Mouse (Mus musculus) midbrain, embryonic 13.5 days (tissue): ENCODE results near the gene Olfr284. TPM values are rescaled to one million over a fixed set of nuclear protein-coding genes. Genes with fewer than 3 reads are reported as not detected.

ENCODE experiments used
- ATAC-seq: fragments of 200-750 bp; cut with Nextera tagmentation; 2 replicates; pipeline ENCODE4 v1.8.0; 2017; ENCODE audit warnings: mild to moderate bottlenecking, moderate TSS enrichment, moderate library complexity
- H3K27ac ChIP-seq: fragments of 300-500 bp; sonication (generic); 2 replicates; pipeline ENCODE4 v1.5.1; 2015; ENCODE audit warnings: inconsistent platforms, mild to moderate bottlenecking, moderate library complexity
- H3K27me3 ChIP-seq: fragments of 300-500 bp; sonication (generic); 2 replicates; pipeline ENCODE4 v1.6.1; 2015; ENCODE audit warnings: mild to moderate bottlenecking, inconsistent platforms
- H3K36me3 ChIP-seq: fragments of 300-500 bp; sonication (generic); 2 replicates; pipeline ENCODE4 v1.6.1; 2015; ENCODE audit warnings: mild to moderate bottlenecking, inconsistent platforms
- H3K4me1 ChIP-seq: fragments of 300-500 bp; sonication (generic); replicated peaks from 2 replicates; pipeline ENCODE4 v1.6.1; 2015; ENCODE audit warnings: inconsistent platforms
- H3K4me2 ChIP-seq: fragments of 300-500 bp; sonication (generic); replicated peaks from 2 replicates; pipeline ENCODE4 v1.6.1; 2015; ENCODE audit warnings: moderate library complexity, mild to moderate bottlenecking, inconsistent platforms
- H3K4me3 ChIP-seq: fragments of 300-500 bp; sonication (generic); replicated peaks from 2 replicates; pipeline ENCODE4 v1.5.1; 2015; ENCODE audit warnings: mild to moderate bottlenecking, inconsistent platforms
- H3K9ac ChIP-seq: fragments of 300-500 bp; sonication (generic); replicated peaks from 2 replicates; pipeline ENCODE4 v1.6.1; 2015; ENCODE audit warnings: mild to moderate bottlenecking, inconsistent platforms
- H3K9me3 ChIP-seq: fragments of 300-500 bp; sonication (generic); 2 replicates; pipeline ENCODE4 v1.6.1; 2016; ENCODE audit warnings: mild to moderate bottlenecking, inconsistent platforms
- WGBS: fragments of 180-500 bp; shearing (Covaris S2); methylation state at CpG from one replicate; pipeline ENCODE4 v1.1.7; 2015; 5-methylcytosine and 5-hydroxymethylcytosine counted together
- polyA plus RNA-seq: library from polyadenylated mRNA; unstranded; fragments of >200 nt; fragmentation: Nextera tagmentation; extraction: Ambion mirVana; gene quantifications from 2 replicates; pipeline ENCODE4 v1.2.1, GENCODE M21; 2015

Olfr284 gene
- polyA plus RNA-seq = not detected in 2 replicates

DNA sequence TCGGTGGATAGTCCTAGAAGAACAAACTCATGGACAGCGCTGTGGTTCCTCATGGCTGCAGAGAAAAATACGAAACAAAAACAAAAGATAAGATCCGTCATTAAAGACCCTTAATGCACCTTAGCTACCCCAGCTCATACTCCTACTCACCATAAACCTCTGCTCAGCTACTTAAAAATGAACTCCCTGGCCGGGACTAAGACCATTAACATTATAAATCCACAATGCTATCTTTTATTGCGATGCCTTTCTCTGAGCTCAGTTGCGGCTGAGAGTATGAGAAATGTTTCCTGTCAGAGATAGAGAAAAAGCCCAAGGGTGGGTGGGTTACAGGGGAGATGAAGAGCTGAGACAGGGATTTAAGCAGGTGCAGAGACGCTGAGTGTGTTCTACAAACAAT, at the start of gene Olfr284:
Gene Olfr284, minus strand, starts transcription at position 101 of the 400 bp plus-strand sequence.
- Histone ChIP-seq H3K4me3 (no peak within 1 kb of the TSS), H3K36me3 (no peaks in the 10 kb centered on the region), H3K27me3 (no peaks in the 10 kb centered on the region), H3K27ac (no peak within 1 kb of the TSS), H3K9me3 (no peaks in the 10 kb centered on the region), H3K9ac (no peak within 1 kb of the TSS), H3K4me2 (no peak within 1 kb of the TSS), H3K4me1 (no peaks in the 10 kb centered on the region)
- ATAC-seq = no peak
- 86% methylated on average over 8 of the region's 8 CpGs for WGBS

DNA sequence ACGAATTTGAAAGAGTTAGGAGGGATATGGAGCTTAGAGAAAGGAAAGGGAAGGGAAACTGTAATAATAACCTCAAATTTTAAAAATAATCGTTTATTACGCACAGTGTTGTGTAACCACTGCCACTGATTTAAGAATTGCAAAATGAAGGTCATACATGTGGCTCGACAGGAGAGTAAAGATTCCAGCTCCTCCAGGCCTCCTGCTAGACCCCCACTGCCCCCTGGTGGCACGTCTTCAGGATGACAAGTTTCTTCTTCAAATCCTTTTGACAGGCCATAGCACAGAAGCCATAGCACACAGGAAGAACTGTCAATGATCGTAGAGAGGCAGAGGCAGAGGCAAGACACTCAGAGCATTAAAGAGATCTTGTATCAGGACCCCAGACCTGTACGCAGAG, 49.0 kb upstream of the Olfr284 start:
- Histone ChIP-seq H3K4me3 (no peak overlapping the region), H3K9ac (no peak overlapping the region), H3K9me3 (no peaks in the 10 kb centered on the region), H3K36me3 (no peaks in the 10 kb centered on the region), H3K27me3 (no peaks in the 10 kb centered on the region), H3K4me1 (no peaks in the 10 kb centered on the region), H3K4me2 (no peak overlapping the region), H3K27ac (no peak overlapping the region)
- ATAC-seq = peak; percentile 40; the same call in 1 of the 2 replicates
- 28% methylated on average over 7 of the region's 7 CpGs for WGBS

GRCm38 (mm10) chr15:98387621-98388020, 46.8 kb upstream of the Olfr284 start:
- 78% methylated on average over 2 of the region's 2 CpGs for WGBS

GRCm38 (mm10) chr15:98380846-98381245, 40.1 kb upstream of the Olfr284 start, which contains the start of gene Olfr283:
Olfr283 (minus strand) TSS chr15:98380946.
- WGBS = 87% methylated on average over 6 of the region's 6 CpGs
- Histone ChIP-seq H3K27me3 (no peaks in the 10 kb centered on the region), H3K27ac (no peak within 1 kb of the TSS), H3K4me2 (no peak within 1 kb of the TSS), H3K36me3 (no peaks in the 10 kb centered on the region), H3K4me3 (no peak within 1 kb of the TSS), H3K9ac (no peak within 1 kb of the TSS), H3K4me1 (no peaks in the 10 kb centered on the region), H3K9me3 (no peaks in the 10 kb centered on the region)
- ATAC-seq = no peak

More at GRCm38 (mm10) chr15:98387621-98388020, 46.8 kb upstream of the Olfr284 start:
- H3K4me1 ChIP-seq = no peaks in the 10 kb centered on the region
- no peak overlapping the region for H3K4me2 ChIP-seq
- no peak for ATAC-seq
- H3K9me3 ChIP-seq = no peaks in the 10 kb centered on the region
- no peak overlapping the region for H3K27ac ChIP-seq
- no peak overlapping the region for H3K4me3 ChIP-seq
- no peaks in the 10 kb centered on the region for H3K27me3 ChIP-seq
- no peaks in the 10 kb centered on the region for H3K36me3 ChIP-seq
- no peak overlapping the region for H3K9ac ChIP-seq

DNA sequence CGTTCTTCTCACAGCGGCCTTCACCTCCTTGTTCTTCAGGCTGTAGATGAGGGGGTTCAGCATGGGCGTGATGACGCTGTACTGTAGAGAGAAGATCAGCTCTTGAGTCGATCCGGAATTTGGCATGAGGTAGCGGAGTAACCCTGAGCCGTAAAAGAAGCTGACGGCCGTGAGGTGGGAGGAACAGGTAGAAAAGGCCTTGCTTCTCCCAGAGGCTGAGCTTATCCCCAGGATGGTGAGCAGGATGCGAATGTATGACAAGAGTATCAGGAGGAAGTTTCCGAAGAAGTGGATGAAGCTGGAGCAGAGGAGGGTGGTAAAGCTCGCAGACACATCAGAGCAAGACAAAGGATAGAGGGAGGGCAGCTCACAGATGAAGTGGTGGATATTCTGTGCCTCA, 37.4 kb upstream of the Olfr284 start:
- no peak for ATAC-seq
- no peak overlapping the region for H3K4me2 ChIP-seq
- 94% methylated on average over 13 of the region's 13 CpGs for WGBS

GRCm38 (mm10) chr15:98317177-98317724, 23.5 kb downstream of the Olfr284 start, which contains the start of gene Olfr285:
Olfr285 (minus strand) TSS chr15:98317353.
- Histone ChIP-seq H3K27me3 (no peaks in the 10 kb centered on the region), H3K4me1 (no peaks in the 10 kb centered on the region), H3K36me3 (no peaks in the 10 kb centered on the region), H3K9ac (no peak within 1 kb of the TSS), H3K4me3 (no peak within 1 kb of the TSS), H3K4me2 (no peak within 1 kb of the TSS), H3K27ac (no peak within 1 kb of the TSS), H3K9me3 (no peaks in the 10 kb centered on the region)
- ATAC-seq = no peak
- WGBS = 93% methylated on average over 5 of the region's 5 CpGs

More for the DNA sequence above, 37.4 kb upstream of the Olfr284 start:
- no peak overlapping the region for H3K4me3 ChIP-seq
- no peaks in the 10 kb centered on the region for H3K36me3 ChIP-seq
- H3K27me3 ChIP-seq = no peaks in the 10 kb centered on the region
- no peak overlapping the region for H3K27ac ChIP-seq
- no peak overlapping the region for H3K9ac ChIP-seq
- no peaks in the 10 kb centered on the region for H3K4me1 ChIP-seq
- no peaks in the 10 kb centered on the region for H3K9me3 ChIP-seq

DNA sequence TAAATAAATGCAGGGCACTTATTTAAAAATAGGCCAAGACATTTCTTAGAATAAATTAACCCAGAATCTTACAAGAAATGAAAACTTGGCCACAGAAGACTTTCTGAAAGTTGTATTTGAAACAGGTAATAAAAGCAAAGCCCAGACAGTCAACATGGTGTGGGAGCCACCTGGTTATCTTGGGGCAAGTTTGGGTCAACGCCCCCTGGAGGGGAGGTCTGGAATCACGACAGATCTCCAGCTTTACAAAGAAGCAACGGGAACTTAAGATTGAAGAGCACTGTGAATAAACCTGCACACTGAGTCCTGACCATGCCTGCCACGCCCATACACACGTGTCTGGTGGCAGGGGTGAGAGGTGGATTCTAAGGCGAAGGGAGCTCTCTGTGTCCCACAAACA, 25.1 kb downstream of the Olfr284 start:
- H3K9ac ChIP-seq = no peak overlapping the region
- no peak overlapping the region for H3K4me2 ChIP-seq
- no peak overlapping the region for H3K4me3 ChIP-seq
- H3K4me1 ChIP-seq = no peaks in the 10 kb centered on the region
- no peak for ATAC-seq
- H3K9me3 ChIP-seq = no peaks in the 10 kb centered on the region
- H3K27me3 ChIP-seq = no peaks in the 10 kb centered on the region
- no peaks in the 10 kb centered on the region for H3K36me3 ChIP-seq
- WGBS = 62% methylated on average over 6 of the region's 6 CpGs
- no peak overlapping the region for H3K27ac ChIP-seq

- Histone ChIP-seq H3K27ac (no peak within 1 kb of the TSS), H3K4me3 (peak within 1 kb of the TSS; percentile 76), H3K4me1 (0 out of 2 replicates have a peak, but pooled peaks cover 7% of the 10 kb centered on the region), H3K4me2 (peak within 1 kb of the TSS; percentile 83), H3K36me3 (no peaks in the 10 kb centered on the region), H3K27me3 (0 out of 2 replicates have a peak, but pooled peaks cover 3% of the 10 kb centered on the region), H3K9me3 (no peaks in the 10 kb centered on the region), H3K9ac (peak within 1 kb of the TSS; percentile 83)
- WGBS = 2% methylated on average over 60 of the region's 60 CpGs
- peak; percentile 82 for ATAC-seq
Measured at GRCm38 (mm10) chr15:98295628-98296551, 44.9 kb downstream of the Olfr284 start, which contains the start of gene Zfp641. Zfp641 (minus strand) TSS chr15:98296161.

- no peaks in the 10 kb centered on the region for H3K9me3 ChIP-seq
- no peak overlapping the region for H3K27ac ChIP-seq
- H3K36me3 ChIP-seq = peaks cover 11% of the 10 kb centered on the region
- WGBS = 89% methylated on average over 8 of the region's 8 CpGs
- H3K9ac ChIP-seq = no peak overlapping the region
- no peak overlapping the region for H3K4me3 ChIP-seq
- ATAC-seq = no peak
- 0 out of 2 replicates have a peak, but pooled peaks cover 7% of the 10 kb centered on the region for H3K4me1 ChIP-seq
- H3K27me3 ChIP-seq = 0 out of 2 replicates have a peak, but pooled peaks cover 3% of the 10 kb centered on the region
- H3K4me2 ChIP-seq = no peak overlapping the region
Measured at GRCm38 (mm10) chr15:98293651-98294050, 47.1 kb downstream of the Olfr284 start.

Other genes starting within 250 kb of the Olfr284 start
- gene Pfkm, start 248.4 kb downstream of the Olfr284 start, polyA plus RNA-seq = 70.8 and 73.8 TPM in 2 replicates
- gene Senp1, start 247.2 kb downstream of the Olfr284 start, polyA plus RNA-seq = 27.6 and 31.1 TPM in 2 replicates
- gene Asb8, start 175.4 kb downstream of the Olfr284 start, polyA plus RNA-seq = 54.4 and 54.9 TPM in 2 replicates
- gene Ccdc184, start 173.8 kb downstream of the Olfr284 start, polyA plus RNA-seq = 55.4 and 60.4 TPM in 2 replicates
- gene Olfr288, start 145.4 kb downstream of the Olfr284 start, polyA plus RNA-seq = not detected in 2 replicates
- gene Gm44579, start 120.0 kb downstream of the Olfr284 start, polyA plus RNA-seq = not detected in 2 replicates
- 0.14 TPM in 1 of 2 replicates, not detected in the other for gene Olfr287, start 119.9 kb downstream of the Olfr284 start, polyA plus RNA-seq
- gene Olfr286, start 106.5 kb downstream of the Olfr284 start, polyA plus RNA-seq = not detected in 2 replicates
- not detected in 2 replicates for gene H1fnt, start 83.7 kb downstream of the Olfr284 start, polyA plus RNA-seq
- 5.7 and 5.9 TPM in 2 replicates for gene Zfp641, start 44.8 kb downstream of the Olfr284 start, polyA plus RNA-seq
- gene Olfr285, start 23.6 kb downstream of the Olfr284 start, polyA plus RNA-seq = not detected in 2 replicates
- gene Olfr283, start 40.0 kb upstream of the Olfr284 start, polyA plus RNA-seq = not detected in 2 replicates
- gene Olfr282, start 90.2 kb upstream of the Olfr284 start, polyA plus RNA-seq = not detected in 2 replicates
- not detected in 2 replicates for gene Olfr281, start 111.6 kb upstream of the Olfr284 start, polyA plus RNA-seq
- not detected in 2 replicates for gene OR5BS1P, start 128.9 kb upstream of the Olfr284 start, polyA plus RNA-seq
- gene Lalba, start 141.7 kb upstream of the Olfr284 start, polyA plus RNA-seq = not detected in 2 replicates
- not detected in 2 replicates for gene Olfr279, start 151.4 kb upstream of the Olfr284 start, polyA plus RNA-seq
- gene Kansl2, start 193.3 kb upstream of the Olfr284 start, polyA plus RNA-seq = 149 and 152 TPM in 2 replicates
- 72.7 and 75.1 TPM in 2 replicates for gene Ccnt1, start 229.9 kb upstream of the Olfr284 start, polyA plus RNA-seq
- gene 4930415O20Rik, start 230.0 kb upstream of the Olfr284 start, polyA plus RNA-seq = 0.67 TPM in 1 of 2 replicates, not detected in the other